Mouse (Mus musculus): ENCODE measurements at regions not wholly inside any gene's neighbourhood (a gene's known extent, or its start where the extent isn't known, plus 50 kb on each side); places are given as distances from the start of the nearest gene placed in this dataset.

GRCm38 (mm10) chr4:64669722-64670121 lies 454.3 kb upstream of the Pappa start:
- TF ChIP-seq CTCF (IDR thresholded peaks at IDR 0.05; ENCODE audit: low read depth), result no peak
- TF ChIP-seq EP300 (IDR thresholded peaks at IDR 0.05; ENCODE audit: low read depth), result no peak
